Mouse (Mus musculus) heart, embryonic 16.5 days (tissue): ENCODE measurements around the gene Epc2. TPM values are rescaled to one million over a fixed set of nuclear protein-coding genes. Genes with fewer than 3 reads are reported as not detected.
"Not testable (repeated sequence)": the region's sequence is repeated elsewhere in the genome, so short reads cannot be mapped to it uniquely, and the experiment has no call there.

Experiments used
- ATAC-seq: fragments of 200-750 bp; cut with Nextera tagmentation; replicated peaks from 2 replicates; pipeline ENCODE4 v1.8.0; 2017; ENCODE audit warnings: moderate number of reproducible peaks; ENCODE audit not compliant: insufficient read depth, low FRiP score; ENCODE audit errors: extremely low read depth
- H3K27ac ChIP-seq: fragments of 300-500 bp; sonication (generic); 2 replicates; pipeline ENCODE4 v1.5.1; 2014; ENCODE audit warnings: mild to moderate bottlenecking, low read length, control low read depth, moderate library complexity
- H3K27me3 ChIP-seq: fragments of 300-500 bp; sonication (generic); 2 replicates; pipeline ENCODE4 v1.6.1; 2014; ENCODE audit warnings: low read length, mixed read lengths; ENCODE audit not compliant: control insufficient read depth, insufficient read depth
- H3K36me3 ChIP-seq: fragments of 300-500 bp; sonication (generic); 2 replicates; pipeline ENCODE4 v1.6.1; 2014; ENCODE audit not compliant: control insufficient read depth, insufficient read depth
- H3K4me1 ChIP-seq: fragments of 300-500 bp; sonication (generic); 2 replicates; pipeline ENCODE4 v1.6.1; 2014; ENCODE audit warnings: low read length, mixed read lengths; ENCODE audit not compliant: control insufficient read depth, insufficient read depth
- H3K4me2 ChIP-seq: fragments of 300-500 bp; sonication (generic); 2 replicates; pipeline ENCODE4 v1.6.1; 2014; ENCODE audit warnings: low read depth, mild to moderate bottlenecking, control low read depth, low read length
- H3K4me3 ChIP-seq: fragments of 300-500 bp; sonication (generic); 2 replicates; pipeline ENCODE4 v1.5.1; 2014; ENCODE audit warnings: mild to moderate bottlenecking, control low read depth, low read length
- H3K9ac ChIP-seq: fragments of 300-500 bp; sonication (generic); 2 replicates; pipeline ENCODE4 v1.6.1; 2014; ENCODE audit warnings: low read length, control low read depth
- H3K9me3 ChIP-seq: fragments of 300-500 bp; sonication (generic); replicated peaks from 2 replicates; pipeline ENCODE4 v1.6.1; 2016; ENCODE audit warnings: low read length; ENCODE audit not compliant: control insufficient read depth
- WGBS: fragments of 180-500 bp; shearing (Covaris S2); extraction: QIAGEN DNeasy Blood & Tissue Kit; methylation state at CpG from one replicate; pipeline ENCODE4 v1.1.7; 2014; 5-methylcytosine and 5-hydroxymethylcytosine counted together
- polyA plus RNA-seq: library from polyadenylated mRNA; unstranded; fragments of >200 nt; fragmentation: Nextera tagmentation; extraction: Ambion mirVana; gene quantifications from 2 replicates; pipeline ENCODE4 v1.2.1, GENCODE M21; 2015

Epc2 gene
- polyA plus RNA-seq, 1 experiment from 2014 or later: 4.6 TPM

DNA sequence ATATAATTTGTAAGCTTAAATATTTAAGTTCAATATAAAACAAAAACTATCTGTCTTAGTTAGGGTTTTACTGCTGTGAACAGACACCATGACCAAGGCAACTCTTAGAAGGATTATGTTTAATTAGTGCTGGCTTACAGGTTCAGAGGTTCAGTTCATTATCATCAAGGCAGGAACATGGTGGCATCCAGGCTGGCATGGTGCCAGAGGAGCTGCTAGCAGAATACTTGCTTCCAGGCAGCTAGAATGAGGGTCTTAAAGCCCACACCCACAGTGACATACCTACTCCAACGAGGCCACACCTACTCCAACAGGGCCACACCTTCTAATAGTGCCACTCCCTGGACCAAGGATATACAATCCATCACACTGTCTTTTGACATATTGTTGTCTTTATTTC lies 53.9 kb downstream of the Epc2 start:
- not testable (repeated sequence) for H3K4me1 ChIP-seq, H3K9ac ChIP-seq, H3K27ac ChIP-seq, H3K9me3 ChIP-seq, H3K36me3 ChIP-seq, H3K4me2 ChIP-seq, H3K27me3 ChIP-seq, ATAC-seq, H3K4me3 ChIP-seq
- WGBS: 100% methylated on average over 1 of the region's 1 CpGs

DNA sequence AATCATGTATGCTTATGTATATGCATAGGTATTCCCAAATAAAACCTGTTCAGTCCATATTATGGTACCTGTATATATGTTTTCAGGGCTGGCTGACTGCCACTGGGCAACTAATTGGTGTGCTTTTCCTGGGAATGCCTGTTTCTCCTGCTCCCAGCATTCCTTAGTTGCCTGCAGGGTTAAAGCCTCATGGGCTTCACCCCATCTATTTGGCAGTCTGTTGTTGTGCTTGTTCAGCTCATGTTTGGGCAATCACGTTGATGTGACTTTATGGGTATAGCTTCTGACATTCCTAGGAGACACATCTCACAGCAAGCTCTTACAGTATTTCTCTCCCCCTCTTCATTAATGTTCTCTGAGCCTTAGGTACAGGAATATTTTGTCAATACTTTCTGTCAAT lies 59.5 kb downstream of the Epc2 start:
- 39% methylated on average over 1 of the region's 1 CpGs for WGBS
- Histone ChIP-seq H3K4me2 (no peak overlapping the region), H3K9ac (no peak overlapping the region), H3K4me1 (peaks cover 9% of the 10 kb centered on the region), H3K27ac (no peak overlapping the region), H3K27me3 (no peaks in the 10 kb centered on the region), H3K9me3 (no peaks in the 10 kb centered on the region), H3K4me3 (no peak overlapping the region), H3K36me3 (no peaks in the 10 kb centered on the region)
- no peak for ATAC-seq

DNA sequence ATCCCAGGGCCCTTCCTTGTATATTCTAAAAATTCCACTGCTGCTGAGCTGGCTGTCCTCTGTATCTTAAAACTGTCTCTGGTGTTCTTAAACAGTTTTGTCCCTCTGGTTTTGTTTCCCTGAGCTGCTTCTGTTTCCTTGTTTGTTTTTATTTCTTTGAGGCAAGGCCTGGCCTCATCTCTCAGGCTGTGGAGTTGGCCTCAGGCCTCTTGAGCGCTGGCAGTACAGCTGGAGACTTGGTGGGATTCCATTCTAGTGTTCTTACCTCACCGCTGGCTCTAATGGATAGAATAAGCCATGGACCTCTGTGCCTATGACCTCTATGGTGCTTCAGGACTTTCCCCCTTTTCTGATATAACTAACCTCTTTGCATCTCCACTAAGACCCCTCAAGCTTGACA lies 64.7 kb downstream of the Epc2 start:
- Histone ChIP-seq H3K4me3 (no peak overlapping the region), H3K9me3 (no peaks in the 10 kb centered on the region), H3K36me3 (no peaks in the 10 kb centered on the region), H3K27me3 (no peaks in the 10 kb centered on the region), H3K27ac (no peak overlapping the region), H3K9ac (no peak overlapping the region), H3K4me1 (peaks cover 11% of the 10 kb centered on the region), H3K4me2 (no peak overlapping the region)
- WGBS: 51% methylated on average over 2 of the region's 2 CpGs
- no peak for ATAC-seq

DNA sequence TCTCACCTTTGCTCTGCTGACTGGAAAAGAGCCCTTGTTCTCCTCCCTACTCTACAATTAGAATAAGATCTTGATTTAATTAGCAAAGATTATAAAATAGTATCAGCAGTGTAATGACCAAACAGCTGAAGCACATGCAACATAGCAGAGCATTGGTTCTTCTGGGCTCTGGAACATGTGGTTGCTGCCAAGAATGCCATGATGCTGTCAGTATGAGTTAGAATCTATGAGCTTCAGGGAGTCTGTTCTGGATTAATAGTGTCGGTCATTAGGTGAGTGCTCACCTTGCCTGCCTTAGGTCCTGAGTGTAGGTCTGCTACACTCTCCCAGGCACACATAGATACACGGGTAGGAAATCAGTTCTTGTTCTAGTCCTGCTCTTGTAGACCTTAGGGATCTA lies 69.1 kb downstream of the Epc2 start:
- no peaks in the 10 kb centered on the region for H3K27me3 ChIP-seq
- H3K4me3 ChIP-seq: no peak overlapping the region
- no peak overlapping the region for H3K4me2 ChIP-seq
- ATAC-seq: no peak
- H3K27ac ChIP-seq: no peak overlapping the region
- H3K36me3 ChIP-seq: peaks cover 5% of the 10 kb centered on the region
- no peaks in the 10 kb centered on the region for H3K9me3 ChIP-seq
- H3K9ac ChIP-seq: no peak overlapping the region
- 84% methylated on average over 2 of the region's 2 CpGs for WGBS
- peaks cover 7% of the 10 kb centered on the region for H3K4me1 ChIP-seq

DNA sequence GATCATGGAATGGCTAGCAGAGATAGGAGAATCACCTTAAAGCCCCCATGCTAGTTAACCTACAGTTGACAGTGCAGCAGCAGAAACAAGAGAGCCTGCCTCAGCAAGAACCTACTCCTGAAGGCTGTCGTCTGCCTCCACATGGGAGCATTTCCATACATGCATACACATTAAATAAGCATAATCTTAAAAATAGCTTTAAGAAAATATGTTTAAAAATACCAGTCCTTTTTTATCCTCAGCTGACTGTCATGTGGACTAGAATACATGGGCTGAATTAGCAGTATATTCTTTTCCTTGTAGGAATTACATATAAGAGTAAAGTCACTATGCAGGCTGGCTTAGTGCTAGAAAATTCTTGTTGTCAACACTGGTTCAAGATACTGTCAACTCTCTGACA lies 69.7 kb downstream of the Epc2 start:
- no peaks in the 10 kb centered on the region for H3K9me3 ChIP-seq
- no peak overlapping the region for H3K4me2 ChIP-seq
- WGBS: 65% methylated on average over 1 of the region's 1 CpGs
- no peak overlapping the region for H3K27ac ChIP-seq
- no peak overlapping the region for H3K9ac ChIP-seq
- no peaks in the 10 kb centered on the region for H3K27me3 ChIP-seq
- H3K36me3 ChIP-seq: peaks cover 5% of the 10 kb centered on the region
- no peak overlapping the region for H3K4me3 ChIP-seq
- peaks cover 3% of the 10 kb centered on the region for H3K4me1 ChIP-seq
- ATAC-seq: no peak

DNA sequence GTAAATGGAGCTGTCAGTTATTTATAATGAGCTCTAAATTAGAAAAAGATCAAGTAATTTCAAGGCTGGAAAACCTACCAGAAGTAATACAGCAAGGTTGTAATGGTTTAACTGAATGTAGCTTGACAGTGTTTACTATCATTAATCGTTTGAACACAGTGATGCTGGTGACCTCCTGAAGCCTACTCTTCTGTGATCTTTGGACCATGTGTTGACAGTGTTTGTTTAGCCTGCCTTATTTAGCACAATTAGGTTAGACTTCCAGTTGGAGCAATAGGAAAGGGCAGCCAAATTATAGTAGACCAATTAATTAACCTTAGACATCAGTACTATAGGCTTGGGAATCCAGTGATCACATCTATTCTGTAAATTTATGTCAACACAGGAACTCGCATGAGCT lies 70.3 kb downstream of the Epc2 start:
- no peak for ATAC-seq
- H3K9ac ChIP-seq: no peak overlapping the region
- no peaks in the 10 kb centered on the region for H3K4me1 ChIP-seq
- H3K27me3 ChIP-seq: no peaks in the 10 kb centered on the region
- H3K4me2 ChIP-seq: no peak overlapping the region
- H3K27ac ChIP-seq: no peak overlapping the region
- H3K9me3 ChIP-seq: no peaks in the 10 kb centered on the region
- H3K36me3 ChIP-seq: peaks cover 5% of the 10 kb centered on the region
- WGBS: 88% methylated on average over 2 of the region's 2 CpGs
- H3K4me3 ChIP-seq: no peak overlapping the region

DNA sequence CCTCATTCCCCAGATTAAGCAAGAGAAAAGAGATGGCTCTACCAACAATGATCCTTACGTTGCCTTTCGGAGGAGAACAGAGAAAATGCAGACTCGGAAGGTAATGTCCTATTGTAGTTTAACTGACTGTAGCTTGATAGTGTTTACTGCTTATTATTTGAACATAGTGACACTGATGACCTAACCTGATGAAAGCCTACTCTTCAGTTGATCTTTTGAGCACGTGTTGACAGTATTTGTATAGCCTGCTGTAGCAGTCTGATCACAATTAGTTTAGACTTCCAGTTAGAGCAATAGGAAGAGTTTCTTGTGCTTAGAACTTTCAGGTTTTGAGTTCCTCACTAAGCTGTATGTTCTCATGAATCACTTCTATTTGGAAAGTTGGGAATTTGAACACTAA lies 71.3 kb downstream of the Epc2 start:
- Histone ChIP-seq H3K36me3 (peaks cover 5% of the 10 kb centered on the region), H3K9me3 (no peaks in the 10 kb centered on the region), H3K4me1 (no peaks in the 10 kb centered on the region), H3K9ac (no peak overlapping the region), H3K4me2 (no peak overlapping the region), H3K4me3 (no peak overlapping the region), H3K27ac (no peak overlapping the region), H3K27me3 (no peaks in the 10 kb centered on the region)
- no peak for ATAC-seq
- 86% methylated on average over 4 of the region's 4 CpGs for WGBS

DNA sequence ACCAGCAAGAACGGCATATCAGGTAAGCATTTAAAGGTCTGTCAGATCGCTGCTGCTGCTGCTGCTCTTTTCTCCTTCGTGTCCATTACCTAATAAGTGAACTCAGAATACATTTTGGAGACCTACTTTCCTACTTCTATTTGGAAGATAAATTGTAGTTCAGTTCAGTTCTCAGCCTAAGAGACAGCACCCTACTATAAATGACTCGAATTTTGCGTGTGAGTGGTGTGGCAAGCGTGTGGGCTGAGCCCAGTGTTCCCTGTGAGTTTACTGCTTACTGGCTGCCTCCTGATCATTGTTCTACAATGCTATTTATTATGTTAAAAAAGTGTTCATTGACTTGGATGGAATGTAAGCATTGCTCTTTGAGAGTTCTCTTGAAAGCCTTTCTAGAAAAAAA lies 85.9 kb downstream of the Epc2 start:
- H3K27me3 ChIP-seq: no peaks in the 10 kb centered on the region
- H3K9ac ChIP-seq: no peak overlapping the region
- H3K9me3 ChIP-seq: no peaks in the 10 kb centered on the region
- H3K4me1 ChIP-seq: no peaks in the 10 kb centered on the region
- WGBS: 90% methylated on average over 6 of the region's 6 CpGs
- no peak overlapping the region for H3K4me3 ChIP-seq
- no peak overlapping the region for H3K27ac ChIP-seq
- H3K4me2 ChIP-seq: no peak overlapping the region
- peaks cover 10% of the 10 kb centered on the region; the same call in 1 of the 2 replicates for H3K36me3 ChIP-seq
- ATAC-seq: no peak

DNA sequence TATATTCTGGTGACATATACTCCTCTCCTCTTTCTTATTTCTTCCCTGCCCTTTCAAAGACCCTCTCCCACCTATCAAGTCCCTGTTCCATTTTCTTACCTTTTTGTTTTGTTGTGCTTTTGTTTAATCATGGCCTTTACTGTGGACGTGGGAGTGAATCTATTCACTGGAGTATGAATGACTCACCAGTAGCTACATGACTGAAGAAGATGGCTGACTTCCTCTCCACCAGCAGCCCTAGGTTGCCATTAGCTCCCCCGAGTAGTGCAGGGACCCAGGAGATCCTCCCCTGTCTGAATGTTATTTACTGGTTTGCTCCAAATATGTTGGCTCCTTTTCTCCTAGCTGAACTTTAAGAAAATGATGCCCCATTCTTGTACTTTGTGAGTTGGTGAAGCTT lies 86.8 kb downstream of the Epc2 start:
- H3K4me3 ChIP-seq: no peak overlapping the region
- no peak for ATAC-seq
- H3K4me2 ChIP-seq: no peak overlapping the region
- peaks cover 7% of the 10 kb centered on the region; the same call in 1 of the 2 replicates for H3K36me3 ChIP-seq
- WGBS: 73% methylated on average over 2 of the region's 2 CpGs
- H3K9ac ChIP-seq: no peak overlapping the region
- no peaks in the 10 kb centered on the region for H3K9me3 ChIP-seq
- H3K27me3 ChIP-seq: no peaks in the 10 kb centered on the region
- H3K27ac ChIP-seq: no peak overlapping the region
- no peaks in the 10 kb centered on the region for H3K4me1 ChIP-seq

DNA sequence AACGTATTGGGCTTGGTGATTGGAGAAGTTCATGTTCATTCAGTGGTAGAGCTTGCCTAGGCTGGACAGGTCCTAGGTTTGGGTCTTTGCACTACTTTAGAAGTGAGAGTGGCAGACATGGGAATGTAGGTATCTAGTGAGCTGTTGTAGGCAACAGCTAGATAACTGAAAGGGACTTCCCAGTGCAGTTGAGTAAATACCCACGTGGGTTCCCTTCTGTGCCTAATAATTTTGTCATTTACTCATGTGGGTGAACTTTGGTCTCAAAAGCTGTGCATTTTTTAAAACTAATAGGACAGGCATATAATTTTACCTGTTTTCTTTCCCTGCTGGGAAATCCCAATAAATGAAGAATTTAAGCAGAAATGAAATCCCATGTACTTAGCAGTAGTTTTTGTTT lies 88.5 kb downstream of the Epc2 start:
- no peak overlapping the region for H3K27ac ChIP-seq
- H3K4me1 ChIP-seq: no peaks in the 10 kb centered on the region
- H3K9ac ChIP-seq: no peak overlapping the region
- H3K4me2 ChIP-seq: no peak overlapping the region
- no peaks in the 10 kb centered on the region for H3K27me3 ChIP-seq
- no peak for ATAC-seq
- peaks cover 7% of the 10 kb centered on the region; the same call in 1 of the 2 replicates for H3K36me3 ChIP-seq
- H3K4me3 ChIP-seq: no peak overlapping the region
- H3K9me3 ChIP-seq: no peaks in the 10 kb centered on the region
- 83% methylated on average over 2 of the region's 2 CpGs for WGBS
